Mouse (Mus musculus) activated CD4-positive, CD25-positive, alpha-beta regulatory T cell, adult 9 weeks (primary cell): ENCODE results near the gene Nlrp14. TPM values are rescaled to one million over a fixed set of nuclear protein-coding genes. Genes with fewer than 3 reads are reported as not detected.

ENCODE experiments used
- polyA plus RNA-seq: library from polyadenylated mRNA; unstranded; fragments of 100-300 nt; shearing (Covaris generic); gene quantifications from one replicate; pipeline ENCODE4 v1.2.1, GENCODE M21; 2017

The Nlrp14 gene
- polyA plus RNA-seq = not detected

GRCm38 (mm10) chr7:107166690-107167089 lies at the start of gene Nlrp14:
Gene Nlrp14 (plus strand): TSS chr7:107166990.

GRCm38 (mm10) chr7:107130983-107131382 lies 35.8 kb upstream of the Nlrp14 start, which contains the start of gene Olfr715:
Gene Olfr715 (minus strand): TSS chr7:107131083.

GRCm38 (mm10) chr7:107138027-107138426 lies 28.8 kb upstream of the Nlrp14 start, which contains the start of gene Olfr716:
Gene Olfr716 (plus strand): TSS chr7:107138327.

GRCm38 (mm10) chr7:107209204-107209860 lies 42.5 kb downstream of the Nlrp14 start, which contains the start of gene Rbmxl2:
Gene Rbmxl2 (plus strand): TSS chr7:107209445.

Other genes starting within 250 kb of the Nlrp14 start
- not detected for gene Olfr709-ps1, start 234.8 kb upstream of the Nlrp14 start, polyA plus RNA-seq
- not detected for gene Olfr710, start 218.7 kb upstream of the Nlrp14 start, polyA plus RNA-seq
- gene Olfr6, start 203.1 kb upstream of the Nlrp14 start, polyA plus RNA-seq = not detected
- gene Olfr711, start 191.5 kb upstream of the Nlrp14 start, polyA plus RNA-seq = not detected
- gene Olfr2, start 160.9 kb upstream of the Nlrp14 start, polyA plus RNA-seq = not detected
- gene Olfr713, start 135.8 kb upstream of the Nlrp14 start, polyA plus RNA-seq = not detected
- not detected for gene Olfr714, start 96.0 kb upstream of the Nlrp14 start, polyA plus RNA-seq
- not detected for gene Olfr17, start 73.8 kb upstream of the Nlrp14 start, polyA plus RNA-seq
- gene Olfr715b, start 56.6 kb upstream of the Nlrp14 start, polyA plus RNA-seq = not detected
- not detected for gene Olfr715, start 35.9 kb upstream of the Nlrp14 start, polyA plus RNA-seq
- gene Olfr716, start 28.7 kb upstream of the Nlrp14 start, polyA plus RNA-seq = not detected
- gene Rbmxl2, start 42.5 kb downstream of the Nlrp14 start, polyA plus RNA-seq = not detected
- gene Syt9, start 203.7 kb downstream of the Nlrp14 start, polyA plus RNA-seq = not detected